Mouse (Mus musculus): ENCODE data around the gene As3mt.

Gene As3mt

GRCm38 (mm10) chr19:46784502-46784901 is 77.2 kb downstream of the As3mt start:
- DNase-seq (ENCODE audit: low read depth, low spot score), result no peak

- no peak for DNase-seq (ENCODE audit: low read depth, low spot score)
Measured at GRCm38 (mm10) chr19:46785633-46786032, 78.4 kb downstream of the As3mt start.

GRCm38 (mm10) chr19:46789782-46790181 is 82.5 kb downstream of the As3mt start:
- DNase-seq (ENCODE audit: low read depth, low spot score), result no peak
